Mouse (Mus musculus) bone marrow, adult 2 months (tissue): ENCODE results near the gene Nr2e1.

Experiments
- CTCF ChIP-seq: fragments of 200-500 bp; IDR thresholded peaks from 2 replicates; pipeline ENCODE4 v1.5.1; 2011; ENCODE audit warnings: low read length, control low read depth; ENCODE audit not compliant: control insufficient read depth, insufficient read depth
- POLR2A ChIP-seq: fragments of 200-500 bp; IDR thresholded peaks from 2 replicates; pipeline ENCODE4 v1.6.1; 2011; ENCODE audit warnings: low read depth, mild to moderate bottlenecking, control low read depth, low read length, borderline replicate concordance; ENCODE audit not compliant: control insufficient read depth

- TF ChIP-seq CTCF (no peak), POLR2A (no peak)
Measured at GRCm38 (mm10) chr10:42580131-42580950, 3.1 kb downstream of the Nr2e1 start.
